Mouse (Mus musculus) R1 (cell line): ENCODE measurements around the gene Ogdhl.

ENCODE experiments used
- DNase-seq: peaks from one replicate; pipeline ENCODE4 v3.0.0-alpha.2; 2018; ENCODE audit warnings: low read depth, low spot score

The Ogdhl gene

GRCm38 (mm10) chr14:32321732-32322685 is at the start of gene Ogdhl:
Ogdhl (plus strand) TSS chr14:32322019.
- peak; percentile 90 for DNase-seq

GRCm38 (mm10) chr14:32301622-32302021 is 20.2 kb upstream of the Ogdhl start:
- DNase-seq, result peak; percentile 14

- DNase-seq, result no peak
Measured at GRCm38 (mm10) chr14:32302423-32302822, 19.4 kb upstream of the Ogdhl start.

GRCm38 (mm10) chr14:32304921-32305320 is 16.9 kb upstream of the Ogdhl start:
- no peak for DNase-seq

GRCm38 (mm10) chr14:32309876-32310275 is 11.9 kb upstream of the Ogdhl start:
- DNase-seq, result peak; percentile 52

DNA sequence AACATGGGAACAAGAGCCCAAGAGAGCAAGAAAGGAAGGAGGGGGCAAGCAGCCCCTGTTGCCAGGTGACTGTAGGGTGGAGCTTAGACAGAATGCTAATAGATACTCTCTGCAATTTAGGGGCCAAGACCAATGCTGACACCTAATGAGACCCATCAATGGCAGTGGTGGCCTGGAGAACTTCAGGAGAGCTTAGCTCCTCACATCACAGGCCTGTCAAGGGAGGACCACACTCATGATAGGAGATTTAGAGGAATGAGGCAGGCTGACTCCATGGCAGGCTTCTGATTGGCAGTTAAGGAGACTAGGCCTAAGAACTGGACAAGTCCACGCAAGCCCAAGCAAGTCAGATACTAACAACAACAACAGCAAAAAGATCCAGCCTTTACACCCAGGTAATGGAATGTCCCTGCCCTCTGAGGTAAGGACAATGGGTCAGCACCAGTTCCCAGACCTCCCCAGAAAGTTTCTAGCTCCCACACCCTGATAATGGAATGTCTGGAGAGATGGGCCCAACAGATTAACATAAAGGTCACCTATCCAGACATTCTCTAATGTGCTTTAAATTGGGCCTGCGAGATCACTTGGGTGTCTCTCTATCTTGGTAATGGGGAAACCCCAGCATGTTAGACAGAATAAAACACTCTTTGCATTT is 10.3 kb upstream of the Ogdhl start:
- DNase-seq, result peak; percentile 68

DNA sequence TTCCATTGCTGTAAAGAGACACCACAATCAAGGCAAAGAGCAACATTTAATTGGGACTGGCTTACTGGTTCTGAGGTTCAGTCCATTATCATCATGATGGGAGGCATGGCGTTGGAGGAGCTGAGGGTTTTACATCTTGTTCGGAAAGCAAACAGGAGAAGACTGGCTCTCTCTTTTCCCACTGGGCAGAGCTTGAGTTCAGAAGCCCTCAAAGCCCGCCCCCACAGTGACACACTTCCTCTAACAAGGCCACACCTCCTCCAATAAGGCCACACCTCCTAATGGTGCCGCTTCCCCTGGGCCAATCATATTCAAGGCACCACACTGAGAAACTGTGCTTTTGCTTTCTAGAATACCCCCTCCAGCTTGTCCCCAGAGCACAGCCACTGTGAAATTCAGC is 4.0 kb upstream of the Ogdhl start:
- DNase-seq, result peak; percentile 97

DNA sequence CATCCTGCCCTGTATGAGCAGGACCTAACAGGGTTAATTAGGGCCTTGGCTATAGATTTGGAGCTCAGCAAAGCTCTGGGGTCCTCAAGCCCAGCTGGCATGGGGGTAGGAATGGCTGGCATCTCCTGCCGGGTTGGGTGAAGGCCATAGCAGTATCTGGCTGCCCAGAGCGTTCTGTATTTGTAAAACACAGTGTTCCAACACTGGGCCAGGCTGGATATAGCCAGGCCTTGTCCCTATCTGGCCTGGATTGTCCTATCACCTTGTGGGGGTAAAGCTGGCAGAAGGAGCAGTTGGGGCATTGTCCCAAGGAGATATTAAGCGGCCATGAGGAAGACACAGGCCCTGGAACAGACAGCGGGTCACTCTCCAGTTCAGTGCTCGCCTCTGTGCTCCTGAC is 1.4 kb downstream of the Ogdhl start:
- no peak for DNase-seq

DNA sequence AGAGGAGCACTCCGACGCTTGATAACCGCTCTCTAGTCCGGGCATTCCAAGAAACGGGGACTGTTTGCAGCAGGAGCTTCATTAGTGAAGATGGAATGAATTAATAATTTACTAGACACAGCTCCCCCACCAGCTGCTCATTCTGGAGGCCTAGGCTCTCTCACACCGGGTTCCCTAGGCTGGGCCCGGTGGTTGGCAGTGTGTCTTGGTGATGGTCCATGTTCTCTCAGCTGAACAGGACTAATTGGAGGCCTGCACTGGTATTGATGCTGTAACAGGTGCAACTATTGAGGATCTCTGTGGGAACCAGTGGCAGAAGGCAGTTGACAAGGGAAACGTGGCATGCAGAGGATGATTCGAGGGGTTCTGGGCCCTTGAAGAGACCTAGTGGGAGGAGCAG is 5.5 kb downstream of the Ogdhl start:
- no peak for DNase-seq

DNA sequence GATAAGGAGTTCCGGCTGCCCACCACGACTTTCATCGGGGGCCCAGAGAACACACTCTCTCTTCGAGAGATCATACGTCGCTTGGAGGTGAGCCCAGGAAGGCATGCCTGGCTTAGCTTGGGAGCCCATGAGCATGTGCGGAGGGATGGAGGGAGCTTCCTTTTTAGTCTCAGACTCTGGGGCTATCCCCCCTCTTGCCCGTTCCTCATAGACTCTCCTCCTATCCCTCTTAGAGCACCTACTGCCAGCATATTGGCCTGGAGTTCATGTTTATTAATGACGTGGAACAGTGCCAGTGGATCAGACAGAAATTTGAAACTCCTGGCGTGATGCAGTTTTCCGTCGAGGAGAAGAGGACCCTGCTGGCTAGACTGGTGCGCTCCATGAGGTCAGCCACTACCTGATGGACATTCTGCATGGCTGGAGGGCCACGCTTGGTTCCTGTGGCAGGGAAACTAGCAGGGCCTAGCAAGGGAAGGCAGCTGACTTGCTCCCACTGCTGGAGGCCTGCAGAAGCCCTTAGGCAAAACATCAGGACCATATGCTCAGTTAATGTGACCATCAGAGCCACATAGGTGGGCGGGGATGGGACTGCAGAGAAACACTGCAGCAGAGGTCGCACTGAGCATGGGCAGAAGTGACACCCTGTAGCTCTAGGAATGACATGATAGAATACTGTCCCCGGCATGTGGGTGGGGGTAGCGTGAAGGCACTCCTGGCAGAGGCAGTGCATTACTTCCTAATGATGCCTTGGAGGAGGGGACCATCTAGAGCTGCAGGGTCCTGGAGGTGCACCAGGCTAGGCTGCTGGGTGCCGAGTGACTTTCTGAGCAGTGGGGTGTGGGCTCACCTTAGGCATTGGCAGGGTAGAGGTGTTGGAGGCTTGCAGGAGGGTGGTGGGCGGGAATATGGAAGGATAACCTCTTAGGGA is 11.0 kb downstream of the Ogdhl start:
- no peak for DNase-seq

GRCm38 (mm10) chr14:32336021-32336420 is 14.2 kb downstream of the Ogdhl start:
- no peak for DNase-seq

DNA sequence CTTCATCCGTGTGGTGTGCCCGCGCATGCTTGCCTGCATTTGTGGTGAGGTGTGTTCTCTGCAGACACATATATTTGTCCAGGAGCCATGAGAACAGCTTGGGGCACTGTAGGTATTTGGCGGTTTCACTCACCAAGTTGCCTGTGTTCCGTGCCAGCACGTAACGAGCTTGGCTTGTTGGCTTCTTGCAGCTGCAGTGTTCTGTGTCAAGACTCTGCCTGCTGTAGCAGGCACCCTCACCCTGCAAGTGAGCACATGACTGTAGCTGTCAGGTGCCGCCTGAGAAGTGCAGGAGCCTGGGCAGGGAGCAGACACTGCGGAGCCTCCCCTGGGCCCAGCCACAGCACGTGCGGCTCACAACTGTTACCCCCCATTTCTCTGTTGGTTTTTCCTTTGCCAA is 14.7 kb downstream of the Ogdhl start:
- DNase-seq, result no peak

- no peak for DNase-seq
Measured at GRCm38 (mm10) chr14:32341823-32342222, 20.0 kb downstream of the Ogdhl start.

- DNase-seq, result no peak
Measured at GRCm38 (mm10) chr14:32344176-32344575, 22.4 kb downstream of the Ogdhl start.

- DNase-seq, result no peak
Measured at GRCm38 (mm10) chr14:32344694-32345093, 22.9 kb downstream of the Ogdhl start.

GRCm38 (mm10) chr14:32347307-32347706 is 25.5 kb downstream of the Ogdhl start:
- no peak for DNase-seq

DNA sequence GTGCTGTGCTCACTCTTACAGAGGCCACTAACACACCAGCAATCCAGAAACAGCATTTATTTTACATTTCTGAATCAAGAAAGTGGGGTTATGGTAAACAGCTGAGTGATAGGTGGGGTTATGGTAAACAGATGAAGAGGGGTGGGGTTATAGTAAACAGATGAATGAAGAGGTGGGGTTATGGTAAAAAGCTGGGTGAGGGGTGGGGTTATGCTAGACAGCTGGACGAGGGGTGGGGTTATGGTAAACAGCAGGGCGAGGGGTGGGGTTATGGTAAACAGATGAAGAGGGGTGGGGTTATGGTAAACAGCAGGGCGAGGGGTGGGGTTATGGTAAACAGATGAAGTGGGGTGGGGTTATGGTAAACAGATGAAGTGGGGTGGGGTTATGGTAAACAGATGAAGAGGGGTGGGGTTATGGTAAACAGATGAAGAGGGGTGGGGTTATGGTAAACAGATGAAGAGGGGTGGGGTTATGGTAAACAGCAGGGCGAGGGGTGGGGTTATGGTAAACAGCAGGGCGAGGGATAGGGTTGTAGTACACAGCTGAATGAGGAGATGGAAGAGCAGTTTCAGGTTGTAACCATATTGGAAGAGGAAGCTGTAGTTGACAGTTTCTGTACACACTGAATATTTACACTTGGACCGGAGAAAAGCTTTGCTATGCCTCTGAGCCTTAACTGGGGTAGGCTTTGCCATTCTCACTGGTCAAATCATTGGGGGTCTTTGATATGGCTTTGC is 29.5 kb downstream of the Ogdhl start:
- DNase-seq, result peak; percentile 81

GRCm38 (mm10) chr14:32364359-32364758 is 42.5 kb downstream of the Ogdhl start:
- no peak for DNase-seq

GRCm38 (mm10) chr14:32369756-32370155 is 47.9 kb downstream of the Ogdhl start:
- no peak for DNase-seq

DNA sequence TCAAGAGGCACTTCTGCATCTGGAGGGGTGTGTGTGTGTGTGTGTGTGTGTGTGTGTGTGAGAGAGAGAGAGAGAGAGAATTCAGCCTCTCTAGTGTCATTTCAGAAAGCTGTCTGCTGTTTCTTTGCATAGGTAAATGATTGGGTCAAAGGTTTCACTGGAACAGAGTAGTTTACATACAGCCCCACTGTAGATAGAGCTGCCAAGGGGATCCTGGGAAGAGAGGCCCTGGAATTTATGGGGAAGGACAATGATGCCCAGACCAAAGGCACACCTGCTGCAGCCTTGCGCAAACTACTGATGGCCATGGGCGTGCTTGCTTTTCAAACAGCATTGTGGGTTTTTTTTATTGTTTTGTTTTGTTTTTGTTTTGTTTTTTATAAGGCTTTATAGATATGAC is 50.7 kb downstream of the Ogdhl start:
- no peak for DNase-seq
